Mouse (Mus musculus) CD4-positive, CD25-positive, alpha-beta regulatory T cell, adult 2 months (primary cell): Measurements from ENCODE around the gene Hoxc4.

Experiments used
- DNase-seq: peaks from one replicate; pipeline ENCODE4 v3.0.0-alpha.2; 2012; ENCODE audit warnings: low read depth, low spot score

Hoxc4 gene

GRCm38 (mm10) chr15:103037579-103037978 lies 18.8 kb downstream of the Hoxc4 start:
- DNase-seq = no peak

DNA sequence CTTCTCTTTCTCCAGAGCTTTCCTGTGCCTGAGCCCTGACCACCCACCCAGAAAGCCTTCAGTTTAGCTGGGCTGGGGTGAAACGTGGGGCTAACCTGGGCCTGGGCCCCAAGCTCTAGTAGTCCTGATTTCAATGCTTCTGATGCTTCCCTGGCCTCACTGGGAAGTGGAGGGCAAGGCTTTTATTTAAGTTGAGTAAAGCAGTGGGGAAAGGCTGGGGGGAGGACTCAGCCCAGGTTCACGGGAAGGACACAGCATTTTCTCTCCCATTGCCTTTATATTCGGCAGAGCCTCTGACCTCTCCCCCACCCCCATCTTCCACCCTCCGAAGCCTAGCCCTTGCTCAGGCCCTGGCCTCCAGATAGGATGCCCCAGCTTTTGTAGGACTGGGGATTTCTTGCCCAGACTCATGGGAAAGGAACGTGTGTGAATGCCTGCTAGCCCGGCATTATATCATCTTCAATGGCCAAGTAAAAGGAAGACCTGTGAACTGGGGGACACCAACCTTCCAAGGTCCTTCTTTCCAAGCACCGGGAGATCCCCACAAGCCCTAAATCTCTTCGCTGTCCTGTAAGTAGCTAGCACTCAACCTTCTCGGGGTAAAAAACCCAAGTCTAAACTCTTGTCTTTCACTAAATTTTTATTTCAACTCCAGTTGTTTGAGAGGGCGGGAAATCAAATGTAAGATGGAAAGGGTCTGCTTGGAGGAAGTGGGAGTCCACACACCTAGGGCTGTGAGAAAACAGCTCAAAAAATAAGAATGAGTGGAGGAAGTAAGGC lies 20.2 kb downstream of the Hoxc4 start:
- no peak for DNase-seq

DNA sequence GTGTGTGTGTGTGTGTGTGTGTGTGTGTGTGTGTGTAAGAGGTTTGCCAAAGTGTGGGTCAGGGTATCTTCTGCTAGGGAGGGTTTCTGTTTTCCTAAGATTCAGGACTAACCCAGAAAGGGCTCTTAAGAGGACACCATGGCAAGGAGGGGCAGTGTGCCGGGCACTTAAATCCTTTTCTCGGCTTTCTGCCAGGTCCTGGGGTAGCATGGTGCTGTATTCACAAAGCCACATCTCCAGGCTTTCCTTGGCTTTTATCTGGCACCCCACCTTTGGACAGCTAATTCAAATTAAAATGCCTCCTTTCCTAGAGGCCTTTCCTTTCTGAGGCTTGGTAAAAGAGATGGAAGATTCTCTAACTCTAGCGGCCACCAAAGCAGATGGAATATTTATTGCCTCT lies 20.9 kb downstream of the Hoxc4 start:
- DNase-seq = no peak

- DNase-seq = no peak
These were observed 21.9 kb downstream of the Hoxc4 start for GRCm38 (mm10) chr15:103040601-103041000.

DNA sequence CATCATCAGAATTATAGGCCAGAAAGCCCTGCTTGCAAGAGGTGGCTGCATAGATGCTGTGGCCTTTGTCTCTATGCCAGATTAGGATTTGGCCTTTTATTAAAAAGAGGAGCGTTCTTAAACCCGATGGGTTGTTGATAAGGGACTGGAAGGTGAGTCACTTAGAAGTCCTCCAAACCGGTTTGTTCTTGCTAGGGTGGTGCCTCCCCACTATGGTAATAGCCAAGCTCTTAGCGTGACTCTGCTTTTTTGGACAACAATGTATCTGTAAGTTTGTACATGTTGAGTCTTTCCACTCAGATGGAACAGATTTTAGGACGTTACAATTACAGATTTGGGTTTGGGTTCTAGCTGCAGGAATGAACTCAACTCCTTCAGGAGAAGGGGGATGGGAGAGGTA lies 22.9 kb downstream of the Hoxc4 start:
- DNase-seq = no peak

DNA sequence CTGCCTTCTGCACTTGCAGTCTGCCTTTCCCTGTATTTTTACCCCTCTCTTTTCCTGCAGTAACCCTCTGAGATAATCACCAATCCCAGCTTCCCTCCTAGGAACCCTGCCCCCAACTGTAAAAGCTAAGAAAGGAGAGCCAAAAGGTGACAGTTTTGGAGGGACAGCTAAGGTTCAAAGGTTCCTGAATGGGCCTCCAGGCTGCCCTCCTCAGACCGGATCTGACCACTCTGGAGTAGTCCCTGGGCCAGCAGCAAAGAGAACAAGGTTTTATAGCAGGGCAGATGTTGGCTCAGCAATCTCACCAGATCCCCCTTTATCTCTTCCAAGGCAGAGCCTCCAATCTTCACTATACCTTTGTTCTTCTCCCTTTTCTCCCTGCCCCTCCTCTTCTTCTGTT lies 23.5 kb downstream of the Hoxc4 start:
- DNase-seq = no peak

- DNase-seq = no peak
These were observed 32.9 kb downstream of the Hoxc4 start for GRCm38 (mm10) chr15:103051670-103052069.

DNA sequence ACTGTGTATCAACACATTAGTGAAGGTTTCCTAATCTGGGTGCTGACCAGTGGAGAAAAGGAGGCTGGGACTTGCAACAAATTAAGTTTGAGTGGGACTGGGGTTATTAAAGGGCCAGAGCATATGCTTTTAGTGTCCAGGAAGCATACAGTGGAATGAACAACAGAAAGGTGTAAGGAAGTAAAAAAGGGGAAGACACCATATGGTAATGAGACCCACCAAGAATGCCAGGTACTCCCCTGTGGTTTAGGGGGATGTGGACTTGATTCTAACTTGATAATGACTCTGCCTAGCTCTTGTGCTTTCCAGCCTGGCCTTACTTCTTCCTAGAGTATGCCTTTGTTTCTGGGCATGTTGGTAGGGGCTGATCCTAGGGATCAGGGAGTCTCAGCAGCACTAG lies 34.5 kb downstream of the Hoxc4 start:
- no peak for DNase-seq

- no peak for DNase-seq
These were observed 37.7 kb downstream of the Hoxc4 start for GRCm38 (mm10) chr15:103056396-103056795.

DNA sequence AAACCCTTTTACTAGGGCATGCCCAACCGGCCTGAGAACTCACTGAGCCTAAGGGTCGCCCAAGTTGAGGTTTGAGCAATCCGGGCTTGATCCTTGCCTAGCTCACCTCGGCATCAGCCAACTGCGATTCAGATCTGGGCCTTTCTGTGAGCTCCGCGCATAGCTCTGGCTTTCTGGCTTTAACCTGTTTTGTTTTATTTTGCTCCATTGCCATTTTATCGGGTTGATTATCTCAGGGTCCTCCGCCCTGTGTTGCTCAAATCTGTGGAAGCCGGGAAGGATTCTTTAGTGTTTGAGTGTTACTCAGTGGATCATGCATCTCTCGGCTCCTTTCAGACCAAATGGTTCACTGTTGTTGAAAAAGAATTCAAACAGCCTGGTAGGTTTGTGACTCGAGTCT lies 40.0 kb downstream of the Hoxc4 start:
- no peak for DNase-seq

DNA sequence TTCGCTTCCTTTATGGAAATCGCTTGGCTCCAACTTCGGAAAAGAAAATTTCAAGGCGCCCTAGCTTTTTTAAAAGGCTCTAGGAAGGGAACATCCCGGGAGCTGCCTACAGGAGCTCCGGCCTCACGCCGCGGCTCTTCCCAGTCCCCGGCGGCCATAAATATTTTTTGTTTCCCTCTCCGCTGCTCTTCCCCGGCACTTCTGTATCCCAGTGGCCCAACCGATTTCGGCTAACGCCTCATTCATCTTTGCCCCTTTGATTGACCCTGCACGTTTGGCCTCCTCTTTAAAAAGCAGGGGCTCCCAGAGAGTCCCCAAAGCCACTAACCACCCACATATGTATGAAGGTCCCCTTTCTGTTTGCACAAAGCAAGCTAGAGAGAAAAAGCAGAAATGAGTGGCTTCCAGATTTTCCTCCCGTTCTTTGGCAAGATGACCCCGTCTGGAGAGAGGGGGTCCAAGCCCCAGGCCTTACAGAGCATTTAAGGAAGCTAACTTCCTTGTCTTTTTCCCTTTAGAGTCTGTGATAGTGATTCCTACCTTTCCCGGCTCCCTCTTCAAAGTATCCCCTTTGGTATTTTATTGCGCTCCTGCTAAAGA lies 40.8 kb downstream of the Hoxc4 start:
- DNase-seq = no peak

- DNase-seq = no peak
These were observed 41.2 kb downstream of the Hoxc4 start for GRCm38 (mm10) chr15:103060021-103060340.

- no peak for DNase-seq
These were observed 41.8 kb downstream of the Hoxc4 start for GRCm38 (mm10) chr15:103060341-103061130.

- no peak for DNase-seq
These were observed 42.5 kb downstream of the Hoxc4 start for GRCm38 (mm10) chr15:103061131-103061825.

- DNase-seq = no peak
These were observed 43.3 kb downstream of the Hoxc4 start for GRCm38 (mm10) chr15:103061988-103062387.

DNA sequence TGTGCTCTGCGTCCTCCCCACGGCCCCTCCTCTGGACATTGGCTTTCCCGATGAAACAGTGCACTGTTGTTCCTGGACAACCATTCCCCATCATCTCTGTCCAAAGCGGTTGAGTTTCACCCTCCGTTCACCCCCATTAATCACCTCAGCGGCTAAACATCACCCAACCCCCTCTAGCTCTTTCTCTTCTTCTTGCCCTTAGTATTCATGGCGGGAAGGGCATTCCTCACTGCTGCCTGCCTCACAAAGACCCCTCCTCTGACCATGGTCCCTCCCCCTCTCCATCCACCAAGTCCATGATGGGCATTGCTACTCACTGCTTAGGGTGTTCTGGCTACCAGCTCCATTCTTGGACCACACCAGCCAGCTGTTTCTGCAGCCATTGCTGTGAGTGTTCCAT lies 46.9 kb downstream of the Hoxc4 start:
- DNase-seq = no peak

DNA sequence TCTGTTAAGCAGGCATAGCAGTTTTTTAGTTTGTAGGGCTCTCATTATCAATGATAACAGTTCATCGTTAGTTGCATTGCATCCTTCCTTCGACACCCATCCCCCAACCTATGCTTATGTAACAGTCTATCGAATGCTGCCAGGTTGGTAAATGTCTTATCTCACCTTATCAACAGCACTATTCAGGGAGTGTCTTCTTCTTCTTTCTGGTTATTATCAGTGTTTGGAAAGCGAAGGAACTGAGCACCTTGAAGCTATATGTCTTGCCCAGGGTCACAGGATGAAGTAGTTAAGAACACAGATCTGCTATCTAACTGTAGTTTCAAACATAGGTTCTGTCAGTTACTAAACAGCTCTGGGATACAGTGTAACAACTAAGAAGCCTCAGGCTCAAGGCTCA lies 49.0 kb downstream of the Hoxc4 start:
- DNase-seq = no peak

DNA sequence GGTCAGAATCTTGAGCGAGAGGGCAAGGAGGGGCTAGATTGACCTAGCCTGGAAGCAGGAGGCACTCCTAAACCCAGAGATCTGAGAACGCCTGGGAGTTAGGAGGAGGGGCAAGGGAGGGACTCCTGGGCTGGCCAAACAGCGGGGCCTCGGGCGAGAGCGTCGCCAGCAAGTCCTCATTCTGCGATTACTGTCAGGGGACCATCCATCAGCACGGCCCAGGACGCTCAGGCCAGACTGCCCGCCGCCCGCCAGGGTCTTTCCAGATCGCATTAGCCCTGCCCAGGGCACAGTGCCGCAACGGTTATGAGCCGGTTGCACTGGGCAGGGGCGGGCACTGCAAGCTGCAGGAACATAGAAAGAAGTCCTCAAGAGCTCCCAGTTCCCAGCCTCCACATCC lies 50.4 kb downstream of the Hoxc4 start:
- DNase-seq = no peak

- DNase-seq = no peak
These were observed 52.5 kb downstream of the Hoxc4 start for GRCm38 (mm10) chr15:103071266-103071665.

GRCm38 (mm10) chr15:103074663-103075415 lies 56.1 kb downstream of the Hoxc4 start:
- no peak for DNase-seq

- no peak for DNase-seq
These were observed 58.9 kb downstream of the Hoxc4 start for GRCm38 (mm10) chr15:103077673-103078072.
